Mouse (Mus musculus): ENCODE data around the gene Plac8.

Plac8 gene

DNA sequence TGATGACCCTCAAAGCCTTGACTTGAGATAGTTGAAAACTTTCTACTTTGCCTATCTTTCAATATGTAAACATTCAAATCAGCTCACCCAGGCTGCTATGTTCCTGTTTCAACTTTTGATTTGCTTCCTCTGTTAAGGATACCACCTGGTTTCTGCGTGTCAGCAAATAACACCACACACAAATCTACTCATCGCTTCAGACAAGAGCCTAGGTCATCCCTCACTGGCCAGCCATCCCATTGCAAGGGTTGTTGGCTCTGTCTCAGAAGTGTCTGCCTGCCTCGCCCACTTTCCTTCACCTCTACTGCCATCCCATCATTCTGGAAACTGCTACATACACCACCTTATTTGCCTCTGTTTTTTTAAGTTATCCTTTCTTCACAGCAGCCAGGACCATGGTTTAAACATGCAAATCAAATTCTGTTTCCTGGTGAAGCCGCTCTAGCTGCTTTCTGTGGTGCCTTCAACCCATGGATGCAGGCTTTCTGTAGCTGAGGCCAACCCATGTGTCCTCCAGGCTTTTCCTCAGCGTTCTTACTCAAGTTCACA is 6.9 kb upstream of the Plac8 start:
- no peak for DNase-seq

- DNase-seq = no peak
Measured at GRCm38 (mm10) chr5:100574771-100575170, 2.7 kb upstream of the Plac8 start.

- no peak for DNase-seq
Measured at GRCm38 (mm10) chr5:100573256-100573655, 1.2 kb upstream of the Plac8 start.

DNA sequence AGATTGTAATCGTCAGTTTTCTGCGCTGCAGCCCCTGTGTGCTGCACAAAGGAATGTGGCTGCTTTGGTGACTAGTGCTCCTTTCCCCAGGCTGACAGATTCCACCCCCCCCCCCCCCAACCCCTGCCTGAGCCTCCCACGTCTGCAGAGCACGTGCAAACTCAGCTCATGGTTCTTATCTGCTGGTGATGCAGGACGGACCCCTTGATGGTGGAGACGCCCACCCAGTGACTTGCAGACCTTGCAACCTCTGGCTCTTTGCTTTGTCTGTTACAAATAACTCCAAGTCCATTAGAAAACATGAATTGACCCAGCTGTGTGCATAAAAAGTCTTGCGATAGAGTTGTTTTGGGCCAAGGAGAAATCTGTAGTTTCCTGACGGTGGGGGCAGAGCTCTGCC is 1.3 kb downstream of the Plac8 start:
- no peak for DNase-seq

DNA sequence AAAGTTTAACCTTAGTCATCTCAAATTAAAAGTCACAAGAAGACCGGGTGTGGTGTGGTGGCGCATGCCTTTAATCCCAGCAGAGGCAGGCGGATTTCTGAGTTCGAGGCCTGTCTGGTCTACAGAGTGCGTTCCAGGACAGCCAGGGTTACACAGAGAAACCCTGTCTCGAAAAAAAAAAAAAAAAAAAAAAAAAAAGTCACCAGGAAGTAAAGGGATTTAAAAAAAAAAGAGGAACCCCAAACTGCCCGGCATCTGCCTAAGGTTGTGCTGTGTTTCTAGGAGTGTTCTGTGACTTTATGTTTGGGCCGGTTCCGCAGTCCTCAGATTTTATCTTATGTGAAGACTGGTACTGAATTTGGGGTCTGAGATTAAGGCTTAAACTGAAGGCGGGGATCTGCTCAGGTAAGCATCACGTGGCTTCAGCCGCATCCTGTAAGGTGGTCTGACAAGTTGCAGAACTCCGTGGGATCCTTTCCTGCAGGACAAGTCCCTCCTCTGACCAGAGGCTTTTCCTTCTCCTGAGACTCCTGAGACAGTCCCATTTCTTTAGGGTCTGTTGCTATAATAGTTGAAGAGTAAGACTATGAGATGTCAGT is 1.9 kb downstream of the Plac8 start:
- DNase-seq = no peak

DNA sequence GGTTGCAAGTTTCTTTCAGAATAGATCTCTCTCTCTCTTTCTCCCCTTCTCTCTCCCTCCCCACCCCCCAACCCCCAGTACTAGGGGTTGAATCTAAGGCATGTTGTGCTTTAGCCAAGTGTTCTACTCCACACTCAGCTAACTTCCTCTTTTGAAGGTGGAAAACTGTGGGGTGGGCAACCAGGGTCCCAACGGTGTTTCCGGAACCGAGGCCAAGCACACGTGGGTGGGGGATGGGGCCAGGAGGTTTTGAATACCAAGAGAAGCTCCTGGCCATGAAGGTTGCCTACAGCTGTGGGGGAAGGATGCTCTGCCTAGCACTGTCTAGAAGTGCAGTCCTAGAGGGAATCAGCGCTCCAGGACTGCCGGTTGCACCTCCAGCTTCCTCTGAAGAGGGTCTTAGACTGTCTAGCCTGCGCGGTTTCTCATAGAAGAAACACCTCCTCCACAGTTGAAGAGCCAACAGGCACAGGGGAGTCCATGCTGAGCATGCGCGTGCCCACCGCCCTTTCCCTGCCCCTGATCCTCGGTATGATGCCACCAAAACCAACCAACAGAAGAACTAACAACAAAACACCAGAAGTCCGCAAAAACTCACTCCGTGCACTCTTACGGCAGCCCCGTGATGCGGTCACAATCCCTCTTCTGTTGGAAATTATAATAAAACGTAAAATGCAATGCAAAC is 2.7 kb downstream of the Plac8 start:
- DNase-seq = no peak

- DNase-seq = no peak
Measured at GRCm38 (mm10) chr5:100568802-100569201, 3.2 kb downstream of the Plac8 start.

DNA sequence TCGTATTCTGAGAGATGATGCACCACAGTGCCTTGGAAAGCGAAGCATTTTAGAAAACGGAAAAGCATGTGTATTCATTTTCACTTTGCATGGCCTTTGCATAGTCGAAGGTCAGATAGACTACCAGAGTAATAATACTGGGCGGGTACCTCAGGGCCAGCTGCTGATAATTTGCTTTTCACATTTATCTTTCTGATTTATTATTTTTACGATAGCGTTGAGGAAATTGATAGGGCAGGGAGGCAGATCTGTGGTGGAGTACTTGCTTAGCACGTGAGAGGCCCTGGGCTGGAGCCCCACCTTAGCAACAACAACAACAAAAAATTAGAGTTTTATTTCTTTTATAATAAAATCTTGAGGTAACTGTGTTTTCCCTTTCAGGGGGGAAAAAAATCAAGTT is 3.9 kb downstream of the Plac8 start:
- DNase-seq = no peak

- no peak for DNase-seq
Measured at GRCm38 (mm10) chr5:100567258-100568032, 4.6 kb downstream of the Plac8 start.

GRCm38 (mm10) chr5:100566798-100567197 is 5.2 kb downstream of the Plac8 start:
- DNase-seq = no peak

DNA sequence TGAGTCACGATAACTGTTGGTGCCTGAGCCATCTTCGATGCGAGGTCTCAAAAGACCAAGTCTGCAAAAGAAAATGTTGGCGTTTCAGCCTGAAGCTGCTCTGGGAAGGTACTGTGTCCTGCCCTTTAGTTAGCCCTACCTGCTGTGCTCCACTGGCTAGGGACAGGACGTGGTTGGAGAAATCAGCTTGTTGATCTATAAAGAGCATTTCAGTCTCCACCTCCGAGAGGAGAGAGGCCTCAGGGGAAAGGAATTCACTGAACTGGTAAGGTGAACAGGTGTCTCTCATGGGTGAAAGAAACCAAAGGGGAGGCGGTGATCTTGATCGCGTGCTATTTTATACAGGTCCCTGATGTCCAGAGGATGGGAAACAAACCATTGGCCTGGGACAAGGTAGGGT is 9.3 kb downstream of the Plac8 start:
- no peak for DNase-seq

DNA sequence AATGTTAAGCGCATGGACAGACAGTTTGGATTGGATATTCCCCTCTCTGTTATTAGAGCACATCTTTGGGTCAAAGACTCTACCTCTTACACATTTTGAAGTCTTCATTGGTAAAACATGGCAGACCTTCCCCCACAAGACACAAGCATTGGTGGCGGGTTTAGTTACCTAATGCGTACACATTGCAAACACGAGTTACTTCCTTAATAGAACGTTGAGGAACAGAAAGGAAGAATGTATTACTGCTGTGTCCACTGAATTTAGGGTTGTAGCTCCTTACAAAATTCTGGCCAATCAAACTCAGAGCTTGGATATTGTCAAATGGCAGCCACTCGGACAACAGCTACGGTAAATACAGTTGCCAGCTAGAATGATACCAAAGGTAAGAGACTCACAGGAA is 12.7 kb downstream of the Plac8 start:
- no peak for DNase-seq

- DNase-seq = no peak
Measured at GRCm38 (mm10) chr5:100558783-100559182, 13.3 kb downstream of the Plac8 start.

DNA sequence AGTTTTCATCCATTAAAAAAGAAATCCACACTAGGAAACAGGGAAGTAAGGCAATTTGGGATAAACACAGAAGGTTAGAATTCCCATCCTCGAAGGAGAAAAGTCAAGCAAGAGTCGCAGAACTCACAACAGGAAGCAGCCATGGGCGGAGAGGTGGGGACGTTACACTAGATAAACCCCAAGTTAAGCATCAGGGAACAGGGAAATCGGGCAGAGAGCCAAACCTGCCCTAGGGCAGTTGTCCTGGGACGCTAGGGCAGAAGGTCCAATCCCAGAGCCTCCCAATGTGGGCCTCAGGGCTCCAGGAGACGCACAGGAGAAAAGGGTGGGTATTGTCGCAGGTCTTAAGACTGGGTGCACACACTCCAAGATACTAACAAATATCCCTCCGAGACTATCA is 14.5 kb downstream of the Plac8 start:
- DNase-seq = no peak

DNA sequence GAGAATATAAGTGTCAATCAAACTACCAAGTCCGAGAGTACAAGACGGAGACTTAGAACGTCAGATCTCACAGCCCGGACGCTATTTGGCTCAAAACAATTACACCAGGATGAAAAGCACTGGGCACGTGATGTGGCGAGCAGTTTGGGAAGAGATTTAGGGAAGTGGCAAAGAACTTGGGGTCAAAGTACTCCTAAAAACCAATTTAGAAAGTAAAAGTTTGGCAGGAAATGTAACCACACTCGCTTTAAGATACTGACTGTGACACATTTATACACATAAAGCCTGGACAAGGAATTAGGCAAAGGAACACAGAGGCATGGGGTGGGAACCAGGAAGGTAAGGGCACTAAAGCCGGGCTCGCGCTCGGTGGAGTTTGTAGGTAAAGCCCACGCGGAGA is 15.0 kb downstream of the Plac8 start:
- DNase-seq = no peak

GRCm38 (mm10) chr5:100553426-100553825 is 18.6 kb downstream of the Plac8 start:
- DNase-seq = peak; percentile 56 to 67

DNA sequence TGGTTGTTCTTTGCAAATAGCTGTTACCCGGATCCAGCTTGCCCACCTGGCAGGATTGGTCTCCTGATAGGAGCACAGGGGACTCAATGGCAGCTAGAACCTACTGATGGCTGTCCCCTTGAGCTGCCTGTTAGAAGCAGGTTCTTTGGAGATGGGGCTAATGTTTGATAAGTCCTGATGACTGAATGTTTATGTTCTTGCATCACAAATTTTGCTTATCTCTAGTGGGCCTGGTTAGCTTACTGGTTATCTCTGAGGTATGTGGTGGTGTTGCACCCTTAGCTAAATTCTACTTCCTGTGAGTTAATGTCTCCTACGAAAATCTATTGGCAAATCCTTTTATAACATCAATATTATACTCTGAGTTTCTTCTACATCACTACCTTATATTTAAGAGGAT is 20.1 kb downstream of the Plac8 start:
- no peak for DNase-seq

DNA sequence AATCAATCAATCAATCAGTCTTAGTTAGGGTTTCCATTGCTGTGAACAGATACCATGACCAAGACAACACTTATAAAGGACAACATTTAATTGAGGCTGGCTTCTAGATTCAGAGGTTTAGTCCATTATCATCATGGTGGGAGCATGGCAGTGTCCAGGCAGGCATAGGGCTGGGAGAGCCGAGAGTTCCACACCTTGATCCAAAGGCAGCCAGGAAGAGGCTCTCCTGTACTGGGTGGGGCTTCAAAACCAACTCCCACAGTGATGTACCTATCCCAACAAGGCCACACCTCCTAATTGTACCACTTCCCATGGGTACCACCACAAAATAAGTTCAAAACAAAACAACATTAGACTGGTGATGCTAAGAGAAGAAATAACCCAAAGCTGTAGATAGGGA is 21.9 kb downstream of the Plac8 start:
- DNase-seq = no peak

DNA sequence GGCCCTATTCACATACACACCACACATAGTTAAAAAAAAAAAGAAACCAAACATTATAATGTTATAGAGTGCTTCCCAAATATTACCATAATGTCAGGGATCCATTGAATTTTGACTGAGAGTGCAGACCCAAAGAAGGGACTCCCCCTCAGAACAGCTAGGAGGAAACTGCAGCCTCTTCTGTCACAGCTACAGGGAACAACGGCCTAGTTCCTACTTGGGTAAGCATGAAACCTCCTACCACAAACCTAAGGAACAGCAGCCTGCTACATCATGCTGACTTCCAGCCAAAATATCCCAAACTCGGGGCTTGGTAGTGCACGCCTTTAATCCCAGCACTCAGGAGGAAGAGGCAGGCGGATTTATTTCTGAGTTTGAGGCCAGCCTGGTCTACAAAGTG is 22.7 kb downstream of the Plac8 start:
- no peak for DNase-seq

GRCm38 (mm10) chr5:100548236-100548635 is 23.8 kb downstream of the Plac8 start:
- DNase-seq = no peak

DNA sequence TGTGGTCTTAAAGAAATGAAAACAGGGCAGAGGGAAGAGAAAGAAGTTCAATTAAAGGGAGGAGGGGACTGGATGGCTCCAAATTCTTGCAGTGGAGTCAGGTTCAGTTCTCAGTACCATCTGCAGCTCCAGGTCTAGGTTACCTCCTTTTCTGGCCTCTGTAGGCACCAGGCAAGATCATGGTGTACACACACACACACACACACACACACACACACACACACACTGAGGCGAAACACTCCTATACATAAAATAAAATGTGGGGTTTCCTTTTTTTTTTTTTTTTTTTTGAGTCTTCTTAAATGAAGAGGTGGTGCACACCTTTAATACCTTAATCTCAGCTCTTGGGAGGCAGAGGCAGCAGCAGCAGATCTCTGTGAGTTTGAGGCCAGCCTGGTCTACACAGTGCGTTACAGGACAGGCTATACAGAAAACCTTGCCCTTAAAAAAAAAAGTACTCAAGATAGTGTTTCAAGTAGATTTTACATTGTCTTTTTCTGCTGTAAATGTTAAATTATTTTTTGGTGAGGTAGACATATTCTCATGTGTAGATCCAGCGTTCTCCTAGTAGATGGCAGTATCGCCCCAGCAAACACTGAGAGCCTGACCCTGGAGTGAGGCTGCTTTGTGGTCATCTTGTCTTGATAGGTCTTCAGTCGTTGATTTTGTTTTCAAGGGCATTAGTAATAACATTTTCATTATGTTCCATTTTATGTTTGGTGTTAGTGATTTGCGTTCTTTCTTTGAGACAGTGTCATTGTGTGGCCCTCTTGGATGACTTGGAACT is 25.6 kb downstream of the Plac8 start:
- DNase-seq = peak; percentile 15 to 31

DNA sequence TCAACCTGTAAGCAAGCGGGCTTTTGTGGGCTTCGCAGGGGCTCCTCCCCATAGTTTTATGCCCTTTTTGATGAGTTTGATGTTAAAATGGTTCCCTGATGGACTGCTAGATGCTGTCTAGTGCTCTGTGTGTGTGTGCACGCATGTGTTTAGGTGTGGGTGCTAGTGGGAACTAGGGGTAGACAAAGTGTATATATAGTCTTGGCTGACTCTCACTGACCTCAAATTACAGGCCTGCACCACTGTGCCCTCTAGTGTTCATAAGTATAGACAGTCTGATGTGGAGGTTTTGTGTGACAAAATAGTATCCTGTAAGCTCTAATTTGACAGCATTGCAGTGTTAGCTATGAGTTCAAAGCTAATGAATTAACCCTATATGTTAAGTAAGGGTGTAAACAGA is 35.4 kb downstream of the Plac8 start:
- DNase-seq = peak; percentile 31 to 42

DNA sequence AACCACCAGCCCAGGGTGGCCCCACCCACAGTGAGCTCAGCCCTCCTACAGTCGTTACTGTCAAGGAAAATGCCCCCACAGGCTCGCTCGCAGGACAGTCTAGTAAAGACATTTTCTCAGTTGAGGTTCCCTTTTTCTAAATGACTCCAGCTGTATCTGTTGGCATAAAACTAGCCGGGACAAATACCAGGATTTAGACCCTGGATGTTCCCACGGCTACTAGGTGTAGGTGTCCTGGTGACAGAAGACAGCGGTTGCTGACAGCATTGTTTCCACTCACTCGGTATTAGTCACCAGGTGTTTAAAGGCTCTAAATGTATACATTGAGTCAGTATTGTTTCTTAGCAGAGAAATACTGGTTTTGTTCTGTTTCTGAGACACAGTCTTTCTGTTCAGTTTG is 36.2 kb downstream of the Plac8 start:
- no peak for DNase-seq
